Mouse (Mus musculus): ENCODE data around the gene Rfc5. TPM values are rescaled to one million over a fixed set of nuclear protein-coding genes. Genes with fewer than 3 reads are reported as not detected.

Rfc5 gene
- polyA plus RNA-seq (2017; shearing (Covaris generic)), result 39.1 TPM

GRCm38 (mm10) chr5:117388877-117389276 lies at the start of gene Rfc5:
Gene Rfc5 (minus strand): TSS chr5:117389047.

DNA sequence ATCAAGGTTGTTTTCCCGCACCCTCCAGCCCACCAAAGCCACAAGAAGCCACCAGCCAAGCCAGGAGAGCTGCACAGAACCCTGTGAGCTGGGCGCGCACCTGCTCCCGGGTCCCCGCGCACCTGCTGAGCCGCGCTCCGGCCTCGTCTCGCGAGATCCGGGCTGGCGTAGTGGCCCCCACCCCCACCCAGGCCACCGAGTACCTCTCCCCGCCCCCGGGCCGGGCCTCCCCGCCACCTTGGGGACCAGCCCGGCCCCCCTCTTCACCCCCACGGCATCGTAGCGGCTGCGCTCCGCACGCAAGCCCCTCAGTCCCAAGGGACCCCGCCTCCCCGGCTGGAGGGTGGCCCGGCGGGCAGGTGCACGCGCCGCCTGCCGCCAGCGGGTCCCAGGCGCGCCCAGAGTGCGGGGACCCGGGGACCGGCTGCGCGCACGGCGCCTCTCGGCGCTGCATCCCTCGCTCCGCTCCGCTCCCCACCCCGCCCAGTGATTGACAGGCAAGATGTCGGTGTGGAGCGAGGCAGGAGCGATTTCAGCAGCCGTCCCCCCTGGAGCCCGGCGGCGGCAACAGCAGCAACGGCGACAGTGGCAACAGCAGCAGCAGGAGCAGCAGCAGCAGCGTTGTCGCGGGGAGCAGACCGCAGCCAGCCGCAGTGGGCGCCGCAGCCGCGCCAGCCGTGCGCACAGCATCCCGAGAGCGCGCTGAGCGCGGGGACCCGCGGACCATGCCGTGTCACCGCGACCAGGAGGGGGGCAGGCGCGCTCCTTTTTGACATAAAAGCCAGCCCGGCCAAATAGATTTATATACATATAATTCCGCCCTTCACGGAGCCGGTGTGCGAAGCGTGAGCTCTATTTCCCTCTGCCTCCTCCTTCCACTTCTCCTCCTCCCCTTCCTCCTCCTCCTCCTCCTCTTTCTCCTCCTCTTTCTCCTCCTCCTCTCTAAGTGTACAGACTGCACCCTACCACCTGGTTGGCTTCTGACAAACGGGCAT lies 25.0 kb upstream of the Rfc5 start, which contains the start of gene Ksr2:
Ksr2 (plus strand) TSS at position 494 of the 995 bp plus-strand sequence.

DNA sequence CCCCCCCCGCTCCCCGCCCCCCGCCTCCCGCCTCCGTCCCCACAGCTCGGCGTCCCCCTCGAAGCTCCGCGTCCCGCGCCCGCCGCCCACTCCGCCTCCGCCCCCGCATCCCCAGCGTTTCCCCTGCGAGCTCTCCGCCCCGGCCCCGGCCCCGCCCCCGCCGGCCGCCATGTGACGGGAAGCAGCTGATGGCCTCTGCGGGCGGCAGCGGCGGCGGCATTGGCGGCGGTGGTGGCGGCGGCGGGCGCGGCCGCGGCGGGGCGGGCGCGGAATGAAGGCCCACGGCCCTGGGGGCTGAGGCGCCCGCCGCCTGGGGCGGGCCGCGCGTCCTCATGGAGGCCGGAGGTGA lies 31.7 kb downstream of the Rfc5 start, which contains the start of gene Wsb2:
Wsb2 (plus strand) TSS at position 176 of the 349 bp plus-strand sequence.

Other genes with a start within 250 kb of the Rfc5 start
- 248 TPM for gene Pebp1, start 101.4 kb downstream of the Rfc5 start, polyA plus RNA-seq (2017; shearing (Covaris generic))
- 5.2 TPM for gene Vsig10, start 70.0 kb downstream of the Rfc5 start, polyA plus RNA-seq (2017; shearing (Covaris generic))
- 62.1 TPM for gene Wsb2, start 31.7 kb downstream of the Rfc5 start, polyA plus RNA-seq (2017; shearing (Covaris generic))
- gene Ksr2, start 25.0 kb upstream of the Rfc5 start, polyA plus RNA-seq (2017; shearing (Covaris generic)), result 1.5 TPM

All from CD4-positive, CD25-positive, alpha-beta regulatory T cell (primary cell).